Mouse (Mus musculus): ENCODE measurements at regions not wholly inside any gene's neighbourhood (a gene's known extent, or its start where the extent isn't known, plus 50 kb on each side); places are given as distances from the start of the nearest gene placed in this dataset.
A peak's percentile ranks its signal among the peaks of the same experiment; 100 is the strongest.

GRCm38 (mm10) chr2:173334856-173335595, 58.7 kb upstream of the Pmepa1 start:
- intact Hi-C loops (cut with DNase I) = loop anchor here (2.0 to 5.0 kb wide), 2 partner anchors 60 to 103 kb away; no protein-coding TSS in a partner anchor
- DNase-seq = peak in 1 of 2 experiments; percentile 33

DNA sequence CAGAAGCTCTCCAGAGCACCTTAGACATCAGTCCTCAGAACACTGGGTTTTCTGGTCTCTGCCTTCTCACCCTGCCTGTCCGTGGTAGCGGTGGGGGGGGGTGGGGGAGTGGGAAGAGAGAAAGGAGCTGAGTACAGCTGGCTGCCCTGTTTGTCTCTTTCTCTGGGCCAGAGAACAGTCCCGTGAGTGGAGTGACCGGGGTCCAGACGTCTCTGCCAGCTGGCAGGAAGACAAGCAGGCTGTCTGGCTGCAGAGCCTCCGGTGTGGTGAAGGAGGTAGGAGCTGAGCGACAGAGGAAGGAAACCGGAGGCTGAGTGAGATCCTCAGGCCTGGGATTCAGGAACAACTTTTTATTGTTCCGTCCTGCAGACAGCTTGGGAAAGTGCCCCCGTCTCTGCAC, 59.5 kb upstream of the Pmepa1 start:
- peak; percentile 90 to 93 for DNase-seq
- intact Hi-C loops (cut with DNase I) = loop anchor here (2.0 to 5.0 kb wide), 2 partner anchors 61 to 104 kb away; no protein-coding TSS in a partner anchor

DNA sequence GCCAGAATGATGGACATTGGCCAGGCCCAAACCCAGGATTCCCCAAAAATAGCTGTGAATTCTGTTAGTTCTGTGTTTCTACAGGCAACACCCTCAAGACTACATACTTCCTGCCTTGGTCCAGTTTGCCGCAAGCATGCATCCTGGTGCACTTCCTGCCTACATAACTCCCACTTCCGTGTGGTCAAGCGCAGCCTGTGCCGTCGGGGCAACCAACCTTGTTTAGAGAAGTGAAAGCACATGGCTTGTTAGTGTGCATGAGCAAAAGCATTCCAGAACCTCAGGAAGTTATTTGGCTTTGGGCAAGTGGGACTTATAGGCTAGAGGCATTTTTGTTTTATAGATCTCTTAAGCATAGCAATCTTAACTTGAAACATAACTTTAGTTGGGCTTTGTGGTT, 61.3 kb upstream of the Pmepa1 start:
- peak in 1 of 2 experiments; percentile 31 for DNase-seq
- intact Hi-C loops (cut with DNase I) = loop anchor here (5.0 kb wide), 1 partner anchor 105 kb away; no protein-coding TSS in a partner anchor

DNA sequence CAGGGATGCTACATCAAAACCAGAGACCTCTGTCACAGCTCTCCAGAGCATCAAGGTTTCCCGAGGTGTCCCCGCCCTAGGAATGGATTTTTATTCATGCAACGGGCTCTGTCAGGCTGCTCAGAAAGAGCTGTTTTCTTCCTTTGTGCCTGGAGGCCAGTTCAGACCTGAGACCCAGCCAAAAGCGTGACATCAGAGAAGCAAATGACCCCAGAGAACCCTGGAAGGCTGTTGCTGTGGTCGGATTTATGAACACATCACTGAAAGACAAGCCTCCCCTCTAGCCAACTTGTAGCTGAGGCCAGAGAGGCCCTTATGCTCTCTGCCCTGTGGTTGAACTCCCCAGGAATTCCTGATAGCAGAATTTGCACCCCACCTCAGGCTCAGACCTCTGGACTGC, 62.3 kb upstream of the Pmepa1 start:
- DNase-seq = peak; percentile 71 to 80
- intact Hi-C loops (cut with DNase I) = loop anchor here (5.0 kb wide), 1 partner anchor 106 kb away; no protein-coding TSS in a partner anchor

DNA sequence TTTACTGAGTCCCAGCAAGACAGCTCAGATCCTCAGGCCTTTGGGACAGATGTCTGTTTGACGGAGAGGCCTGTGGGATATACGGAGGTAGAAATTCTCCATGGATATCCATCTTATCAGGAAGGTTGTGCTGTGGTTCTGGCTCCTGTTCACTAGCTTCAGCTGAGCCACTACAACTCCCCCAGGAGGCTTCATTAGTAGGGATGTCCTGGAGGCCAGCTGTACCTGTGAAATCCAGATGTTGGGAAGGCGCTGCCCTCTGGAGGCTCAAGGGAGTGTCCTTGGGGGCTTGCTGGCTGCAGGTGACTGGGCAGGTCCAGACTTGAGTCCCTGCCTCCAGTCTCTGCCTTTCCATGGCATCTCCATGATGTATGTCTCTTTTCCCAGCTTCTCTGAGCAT, 62.9 kb upstream of the Pmepa1 start:
- intact Hi-C loops (cut with DNase I) = loop anchor here (5.0 kb wide), 1 partner anchor 107 kb away; no protein-coding TSS in a partner anchor

GRCm38 (mm10) chr2:173340044-173340601, 63.8 kb upstream of the Pmepa1 start:
- intact Hi-C loops (cut with DNase I) = no loop called here

More for the DNA sequence above, 62.9 kb upstream of the Pmepa1 start:
- DNase-seq = no peak

GRCm38 (mm10) chr2:173342605-173343260, 66.4 kb upstream of the Pmepa1 start:
- intact Hi-C loops (cut with DNase I) = no loop called here
- DNase-seq = peak in 1 of 2 experiments; percentile 48

More at GRCm38 (mm10) chr2:173340044-173340601, 63.8 kb upstream of the Pmepa1 start:
- DNase-seq = peak in 1 of 2 experiments; percentile 50

DNA sequence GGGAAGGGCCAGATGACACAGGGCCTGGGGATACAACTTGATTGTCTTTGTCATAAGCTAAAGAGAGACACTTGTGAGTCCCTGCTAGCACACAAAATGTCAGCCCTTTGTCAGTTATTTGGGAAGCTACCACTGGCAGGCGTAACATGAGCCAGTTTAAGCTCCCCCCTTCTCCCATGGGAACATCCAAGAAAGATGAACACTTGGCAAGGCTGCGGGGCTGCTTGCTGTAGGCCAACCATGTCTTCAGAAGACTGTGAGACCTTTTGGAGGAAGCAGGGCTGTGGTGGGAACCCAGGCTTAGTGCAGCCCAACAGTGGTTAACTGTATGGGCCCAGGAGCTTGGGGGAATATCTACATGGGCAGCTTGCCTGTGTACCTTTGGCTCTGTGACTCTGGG, 67.3 kb upstream of the Pmepa1 start:
- DNase-seq = no peak
- intact Hi-C loops (cut with DNase I) = no loop called here

- intact Hi-C loops (cut with DNase I) = no loop called here
- DNase-seq = no peak
These were observed 67.9 kb upstream of the Pmepa1 start for GRCm38 (mm10) chr2:173344221-173344620.

DNA sequence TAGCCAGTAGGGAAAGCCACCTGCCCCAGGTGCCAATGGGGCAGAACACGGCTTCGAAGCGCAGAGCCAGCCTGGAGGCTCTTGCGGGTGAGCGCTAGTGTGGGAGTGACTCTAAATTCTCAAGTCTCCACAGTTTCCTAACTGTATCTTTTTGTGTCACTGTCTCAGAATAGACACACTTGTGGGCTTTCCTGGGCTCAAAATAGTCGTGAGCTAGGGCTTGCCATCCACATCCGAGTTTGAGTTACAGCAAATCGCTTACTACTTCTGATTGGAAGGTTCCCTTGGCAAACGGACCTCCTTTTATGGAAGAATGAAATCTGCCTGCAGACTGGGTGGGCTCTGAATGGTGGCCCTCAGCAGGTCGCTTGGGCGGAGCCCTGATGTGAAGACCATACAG, 71.0 kb upstream of the Pmepa1 start:
- DNase-seq = no peak
- intact Hi-C loops (cut with DNase I) = no loop called here

DNA sequence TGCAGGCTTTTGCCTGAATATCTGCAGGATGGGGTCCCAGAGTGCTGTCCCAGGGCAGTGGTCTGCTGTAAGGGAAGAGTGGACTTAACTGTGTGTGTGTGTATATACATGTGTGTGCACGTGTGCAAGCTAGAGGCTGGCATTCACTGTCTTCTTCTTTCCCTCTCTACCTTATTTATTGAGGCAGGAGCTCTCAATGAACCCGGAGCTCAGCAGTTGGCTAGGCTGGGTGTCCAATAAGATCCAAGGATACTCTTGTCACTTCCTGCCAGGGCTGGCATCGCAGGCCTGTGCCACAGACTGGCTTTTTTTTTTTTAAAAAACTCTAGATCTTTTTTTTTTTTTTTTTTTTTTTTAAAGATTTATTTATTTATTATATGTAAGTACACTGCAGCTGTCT, 72.4 kb upstream of the Pmepa1 start:
- DNase-seq = no peak
- intact Hi-C loops (cut with DNase I) = no loop called here

- intact Hi-C loops (cut with DNase I) = no loop called here
- DNase-seq = peak in 1 of 2 experiments; percentile 31
These were observed 73.2 kb upstream of the Pmepa1 start for GRCm38 (mm10) chr2:173349510-173349909.

DNA sequence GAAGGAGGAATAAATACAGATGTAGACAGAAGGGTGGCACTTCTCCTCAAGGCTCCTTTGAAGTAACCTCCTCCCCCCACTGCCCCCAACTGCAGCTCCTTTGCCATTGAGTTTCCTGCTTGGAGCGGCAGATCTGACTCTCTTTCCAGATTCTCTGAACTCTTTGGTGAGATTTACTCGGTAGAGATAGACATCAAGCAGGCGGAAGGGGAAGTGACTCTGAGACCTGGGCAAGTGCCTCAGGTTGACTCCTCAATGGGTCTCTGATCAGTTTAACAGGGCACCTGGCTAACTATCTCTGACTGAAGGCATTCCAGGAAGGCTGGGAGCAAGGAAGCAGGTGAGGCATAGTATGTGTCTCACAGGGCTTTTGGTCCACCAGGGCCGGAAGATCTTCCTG, 73.6 kb upstream of the Pmepa1 start:
- no peak for DNase-seq
- intact Hi-C loops (cut with DNase I) = loop anchor here (5.0 kb wide), 2 partner anchors 62 to 73 kb away; partner anchors contain the start of gene Pmepa1

GRCm38 (mm10) chr2:173350405-173350804, 74.1 kb upstream of the Pmepa1 start:
- intact Hi-C loops (cut with DNase I) = loop anchor here (5.0 kb wide), 2 partner anchors 62 to 73 kb away; partner anchors contain the start of gene Pmepa1
- no peak for DNase-seq

GRCm38 (mm10) chr2:173350831-173351230, 74.5 kb upstream of the Pmepa1 start:
- intact Hi-C loops (cut with DNase I) = loop anchor here (5.0 kb wide), 2 partner anchors 61 to 74 kb away; partner anchors contain the start of gene Pmepa1
- no peak for DNase-seq

GRCm38 (mm10) chr2:173351831-173352755, 75.8 kb upstream of the Pmepa1 start:
- DNase-seq = peak; percentile 72 to 80
- intact Hi-C loops (cut with DNase I) = loop anchor here (5.0 kb wide), 2 partner anchors 60 to 75 kb away; partner anchors contain the start of gene Pmepa1

GRCm38 (mm10) chr2:173352756-173353139, 76.4 kb upstream of the Pmepa1 start:
- intact Hi-C loops (cut with DNase I) = loop anchor here (5.0 kb wide), 2 partner anchors 60 to 75 kb away; partner anchors contain the start of gene Pmepa1
- DNase-seq = no peak

- intact Hi-C loops (cut with DNase I) = loop anchor here (5.0 kb wide), 2 partner anchors 59 to 76 kb away; partner anchors contain the start of gene Pmepa1
- peak in 1 of 2 experiments; percentile 25 for DNase-seq
These were observed 77.3 kb upstream of the Pmepa1 start for GRCm38 (mm10) chr2:173353435-173354241.

DNA sequence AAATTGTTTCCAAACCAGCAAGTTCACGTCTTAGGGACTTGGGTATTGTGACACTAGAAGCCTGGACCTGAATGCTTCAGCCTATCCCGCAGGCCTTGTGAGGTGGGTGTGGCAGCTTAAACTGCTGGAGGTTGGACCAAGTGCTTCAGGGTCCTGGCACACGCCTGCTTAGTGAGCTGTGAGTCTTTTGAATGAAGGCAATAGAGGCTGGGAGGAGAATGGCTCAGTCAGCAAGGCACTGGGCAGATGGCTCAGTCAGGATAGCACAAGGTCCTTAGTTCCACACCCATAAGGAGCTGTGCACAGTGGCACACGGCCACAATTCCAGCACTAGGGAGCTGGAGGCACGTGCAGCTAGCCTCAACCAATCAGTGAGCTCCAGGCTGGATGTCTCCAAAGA, 80.5 kb upstream of the Pmepa1 start:
- intact Hi-C loops (cut with DNase I) = no loop called here
- no peak for DNase-seq
